Mouse (Mus musculus): ENCODE data around the gene Espl1.

Espl1 gene

GRCm38 (mm10) chr15:102366733-102367344, 70.8 kb downstream of the Espl1 start, which contains the start of gene Sp7:
Gene Sp7 (minus strand): TSS chr15:102367182.
- in situ Hi-C loops (cut with MboI; ENCODE audit: low sequenced_read_pairs) = no loop called here

GRCm38 (mm10) chr15:102369972-102370371, 73.9 kb downstream of the Espl1 start:
- in situ Hi-C loops (cut with MboI; ENCODE audit: low sequenced_read_pairs) = no loop called here

GRCm38 (mm10) chr15:102370727-102371126, 74.7 kb downstream of the Espl1 start:
- in situ Hi-C loops (cut with MboI; ENCODE audit: low sequenced_read_pairs) = no loop called here
